Mouse (Mus musculus) liver, adult 2 months (tissue): ENCODE measurements around the gene Car1.
"Not testable (repeated sequence)": the region's sequence is repeated elsewhere in the genome, so short reads cannot be mapped to it uniquely, and the experiment has no call there.

Experiments
- CTCF ChIP-seq: fragments of 200-500 bp; IDR thresholded peaks from 2 replicates; pipeline ENCODE4 v1.5.1; 2011; ENCODE audit warnings: low read depth, low read length, control low read depth
- POLR2A ChIP-seq: fragments of 200-500 bp; IDR thresholded peaks from 2 replicates; pipeline ENCODE4 v1.6.1; 2011; ENCODE audit warnings: low read length, control low read depth; ENCODE audit not compliant: insufficient read depth; ENCODE audit errors: extremely low read depth

- TF ChIP-seq POLR2A, CTCF: not testable (repeated sequence)
Observed at GRCm38 (mm10) chr3:14774539-14774938, 33.6 kb downstream of the Car1 start.
